Mouse (Mus musculus) c-Kit-positive CD71-positive TER-119-negative erythroid progenitor cells, embryonic 14.5 days (primary cell): ENCODE results near the gene Marveld2.

ENCODE experiments used
- DNase-seq: peaks from one replicate; pipeline ENCODE4 v3.0.0-alpha.2; 2013; ENCODE audit warnings: low read depth

The Marveld2 gene

GRCm38 (mm10) chr13:100600317-100600716 lies 16.5 kb downstream of the Marveld2 start:
- no peak for DNase-seq

GRCm38 (mm10) chr13:100597284-100597683 lies 19.5 kb downstream of the Marveld2 start:
- DNase-seq: no peak

- no peak for DNase-seq
Measured at GRCm38 (mm10) chr13:100595552-100595885, 21.3 kb downstream of the Marveld2 start.

- DNase-seq: no peak
Measured at GRCm38 (mm10) chr13:100594838-100595551, 21.8 kb downstream of the Marveld2 start.

- no peak for DNase-seq
Measured at GRCm38 (mm10) chr13:100594041-100594792, 22.6 kb downstream of the Marveld2 start.

GRCm38 (mm10) chr13:100588646-100589045 lies 28.1 kb downstream of the Marveld2 start:
- DNase-seq: no peak

GRCm38 (mm10) chr13:100582144-100582543 lies 34.6 kb downstream of the Marveld2 start:
- DNase-seq: no peak

- no peak for DNase-seq
Measured at GRCm38 (mm10) chr13:100581701-100582100, 35.1 kb downstream of the Marveld2 start.

GRCm38 (mm10) chr13:100579951-100580350 lies 36.8 kb downstream of the Marveld2 start:
- DNase-seq: no peak

- DNase-seq: no peak
Measured at GRCm38 (mm10) chr13:100579220-100579619, 37.6 kb downstream of the Marveld2 start.

- no peak for DNase-seq
Measured at GRCm38 (mm10) chr13:100575950-100576349, 40.8 kb downstream of the Marveld2 start.

GRCm38 (mm10) chr13:100570713-100571112 lies 46.1 kb downstream of the Marveld2 start:
- DNase-seq: no peak

- DNase-seq: no peak
Measured at GRCm38 (mm10) chr13:100568359-100568758, 48.4 kb downstream of the Marveld2 start.

- DNase-seq: no peak
Measured at GRCm38 (mm10) chr13:100559449-100559848, 57.3 kb downstream of the Marveld2 start.

GRCm38 (mm10) chr13:100557011-100557410 lies 59.8 kb downstream of the Marveld2 start:
- DNase-seq: no peak

GRCm38 (mm10) chr13:100553042-100553437 lies 63.7 kb downstream of the Marveld2 start:
- DNase-seq: no peak

- DNase-seq: no peak
Measured at GRCm38 (mm10) chr13:100552369-100553041, 64.3 kb downstream of the Marveld2 start, which contains the start of gene Ocln. TSS of gene Ocln (minus strand) at chr13:100552718.

- no peak for DNase-seq
Measured at GRCm38 (mm10) chr13:100552009-100552368, 64.8 kb downstream of the Marveld2 start.

- no peak for DNase-seq
Measured at GRCm38 (mm10) chr13:100551371-100552008, 65.3 kb downstream of the Marveld2 start.

- no peak for DNase-seq
Measured at GRCm38 (mm10) chr13:100547269-100547668, 69.5 kb downstream of the Marveld2 start.
